Mouse (Mus musculus) kidney, embryonic 16.5 days (tissue): ENCODE results near the gene Ccdc9. TPM values are rescaled to one million over a fixed set of nuclear protein-coding genes. Genes with fewer than 3 reads are reported as not detected.

Source experiments
- ATAC-seq: fragments of 200-750 bp; cut with Nextera tagmentation; 2 replicates; pipeline ENCODE4 v1.8.0; 2017; ENCODE audit warnings: moderate TSS enrichment; ENCODE audit not compliant: low FRiP score, low TSS enrichment
- H3K27ac ChIP-seq: fragments of 300-500 bp; sonication (generic); 2 replicates; pipeline ENCODE4 v1.5.1; 2014; ENCODE audit warnings: low read length
- H3K27me3 ChIP-seq: fragments of 300-500 bp; sonication (generic); 2 replicates; pipeline ENCODE4 v1.6.1; 2014; ENCODE audit warnings: low read length, control low read depth, mixed read lengths; ENCODE audit not compliant: insufficient read depth
- H3K36me3 ChIP-seq: fragments of 300-500 bp; sonication (generic); 2 replicates; pipeline ENCODE4 v1.6.1; 2014; ENCODE audit warnings: low read length, control low read depth, mixed read lengths; ENCODE audit not compliant: insufficient read depth
- H3K4me1 ChIP-seq: fragments of 300-500 bp; sonication (generic); 2 replicates; pipeline ENCODE4 v1.6.1; 2014; ENCODE audit warnings: low read length, control low read depth, mixed read lengths; ENCODE audit not compliant: insufficient read depth
- H3K4me2 ChIP-seq: fragments of 300-500 bp; sonication (generic); replicated peaks from 2 replicates; pipeline ENCODE4 v1.6.1; 2014; ENCODE audit warnings: low read depth, low read length
- H3K4me3 ChIP-seq: fragments of 300-500 bp; sonication (generic); 2 replicates; pipeline ENCODE4 v1.5.1; 2014; ENCODE audit warnings: mild to moderate bottlenecking, low read length
- H3K9ac ChIP-seq: fragments of 300-500 bp; sonication (generic); replicated peaks from 2 replicates; pipeline ENCODE4 v1.6.1; 2014; ENCODE audit warnings: low read length
- H3K9me3 ChIP-seq: fragments of 300-500 bp; sonication (generic); 2 replicates; pipeline ENCODE4 v1.6.1; 2016; ENCODE audit warnings: low read length, control low read depth
- WGBS: fragments of 180-500 bp; shearing (Covaris S2); extraction: QIAGEN DNeasy Blood & Tissue Kit; methylation state at CpG from one replicate; pipeline ENCODE4 v1.1.7; 2014; 5-methylcytosine and 5-hydroxymethylcytosine counted together
- polyA plus RNA-seq: library from polyadenylated mRNA; unstranded; fragments of >200 nt; fragmentation: Nextera tagmentation; extraction: Ambion mirVana; gene quantifications from 2 replicates; pipeline ENCODE4 v1.2.1, GENCODE M21; 2015

The Ccdc9 gene
- polyA plus RNA-seq, 1 experiment from 2014 or later = 31.2 TPM

GRCm38 (mm10) chr7:16240978-16241303 is 45.7 kb downstream of the Ccdc9 start:
- no peak overlapping the region for H3K9ac ChIP-seq
- ATAC-seq = no peak

GRCm38 (mm10) chr7:16240281-16240977 is 46.2 kb downstream of the Ccdc9 start:
- H3K9ac ChIP-seq = no peak overlapping the region
- H3K9me3 ChIP-seq = no peaks in the 10 kb centered on the region
- no peaks in the 10 kb centered on the region for H3K27me3 ChIP-seq
- no peak overlapping the region for H3K27ac ChIP-seq
- H3K4me3 ChIP-seq = no peak overlapping the region
- whole genome bisulfite sequencing = 91% methylated on average over 7 of the region's 7 CpGs
- no peak overlapping the region for H3K4me2 ChIP-seq
- ATAC-seq = no peak
- H3K36me3 ChIP-seq = no peaks in the 10 kb centered on the region
- H3K4me1 ChIP-seq = peaks cover 8% of the 10 kb centered on the region; the same call in 1 of the 2 replicates

More at GRCm38 (mm10) chr7:16240978-16241303, 45.7 kb downstream of the Ccdc9 start:
- Histone ChIP-seq H3K36me3 (no peaks in the 10 kb centered on the region), H3K4me1 (peaks cover 8% of the 10 kb centered on the region; the same call in 1 of the 2 replicates), H3K27me3 (no peaks in the 10 kb centered on the region), H3K27ac (no peak overlapping the region), H3K4me2 (no peak overlapping the region), H3K9me3 (no peaks in the 10 kb centered on the region), H3K4me3 (no peak overlapping the region)
- WGBS = 97% methylated on average over 1 of the region's 1 CpGs

- no peak for ATAC-seq
- no peaks in the 10 kb centered on the region for H3K9me3 ChIP-seq
- no peak overlapping the region for H3K27ac ChIP-seq
- H3K36me3 ChIP-seq = no peaks in the 10 kb centered on the region
- peaks cover 8% of the 10 kb centered on the region; the same call in 1 of the 2 replicates for H3K4me1 ChIP-seq
- H3K4me3 ChIP-seq = no peak overlapping the region
- no peaks in the 10 kb centered on the region for H3K27me3 ChIP-seq
- H3K4me2 ChIP-seq = no peak overlapping the region
- H3K9ac ChIP-seq = no peak overlapping the region
- 25% methylated on average over 9 of the region's 9 CpGs for WGBS
Measured at GRCm38 (mm10) chr7:16239554-16239997, 47.0 kb downstream of the Ccdc9 start.

- H3K4me1 ChIP-seq = peaks cover 9% of the 10 kb centered on the region
- WGBS = 28% methylated on average over 5 of the region's 5 CpGs
- H3K27me3 ChIP-seq = no peaks in the 10 kb centered on the region
- H3K4me2 ChIP-seq = no peak overlapping the region
- no peak overlapping the region; the same call in 1 of the 2 replicates for H3K27ac ChIP-seq
- H3K9ac ChIP-seq = no peak overlapping the region
- H3K9me3 ChIP-seq = peaks cover 4% of the 10 kb centered on the region
- H3K36me3 ChIP-seq = no peaks in the 10 kb centered on the region
- H3K4me3 ChIP-seq = no peak overlapping the region
- no peak for ATAC-seq
Measured at GRCm38 (mm10) chr7:16229869-16230268, 56.7 kb downstream of the Ccdc9 start.

Other genes starting within 250 kb of the Ccdc9 start
- 7.1 and 7.5 TPM in 2 replicates for gene Bicra, start 238.9 kb downstream of the Ccdc9 start, polyA plus RNA-seq
- gene Zfp541, start 225.0 kb downstream of the Ccdc9 start, polyA plus RNA-seq = 0.04 and 0.09 TPM in 2 replicates
- 215 and 220 TPM in 2 replicates for gene Napa, start 188.3 kb downstream of the Ccdc9 start, polyA plus RNA-seq
- 33.9 and 36.8 TPM in 2 replicates for gene Kptn, start 166.9 kb downstream of the Ccdc9 start, polyA plus RNA-seq
- 0.12 and 0.17 TPM in 2 replicates for gene Slc8a2, start 157.0 kb downstream of the Ccdc9 start, polyA plus RNA-seq
- gene Meis3, start 111.7 kb downstream of the Ccdc9 start, polyA plus RNA-seq = 23.9 and 27.7 TPM in 2 replicates
- gene Dhx34, start 64.8 kb downstream of the Ccdc9 start, polyA plus RNA-seq = 21.3 and 21.5 TPM in 2 replicates
- gene C5ar2, start 42.6 kb downstream of the Ccdc9 start, polyA plus RNA-seq = 0.09 and 0.11 TPM in 2 replicates
- gene C5ar1, start 27.3 kb downstream of the Ccdc9 start, polyA plus RNA-seq = 2.7 and 2.8 TPM in 2 replicates
- gene Inafm1, start 13.2 kb downstream of the Ccdc9 start, polyA plus RNA-seq = 16.4 and 19.7 TPM in 2 replicates
- 12.6 and 14.2 TPM in 2 replicates for gene Bbc3, start 21.6 kb upstream of the Ccdc9 start, polyA plus RNA-seq
- gene Sae1, start 101.0 kb upstream of the Ccdc9 start, polyA plus RNA-seq = 337 and 347 TPM in 2 replicates
- gene Zc3h4, start 114.1 kb upstream of the Ccdc9 start, polyA plus RNA-seq = 14.8 and 14.9 TPM in 2 replicates
- gene Tmem160, start 166.0 kb upstream of the Ccdc9 start, polyA plus RNA-seq = 50.7 and 54.6 TPM in 2 replicates
- 0.41 and 0.42 TPM in 2 replicates for gene Npas1, start 190.9 kb upstream of the Ccdc9 start, polyA plus RNA-seq